Mouse (Mus musculus) forebrain, embryonic 11.5 days (tissue): ENCODE data around the gene Dab2ip. TPM values are rescaled to one million over a fixed set of nuclear protein-coding genes. Genes with fewer than 3 reads are reported as not detected.

Source experiments
- ATAC-seq: fragments of 200-750 bp; cut with Nextera tagmentation; replicated peaks from 2 replicates; pipeline ENCODE4 v1.8.0; 2017; ENCODE audit warnings: moderate TSS enrichment; ENCODE audit not compliant: low FRiP score
- DNase-seq: peaks from one replicate; pipeline ENCODE4 v3.0.0-alpha.2; 2017; ENCODE audit warnings: low spot score
- H3K27ac ChIP-seq: fragments of 300-500 bp; sonication (generic); 2 replicates; pipeline ENCODE4 v1.5.1; 2014; ENCODE audit warnings: low read depth, low read length
- H3K27me3 ChIP-seq: fragments of 300-500 bp; sonication (generic); 2 replicates; pipeline ENCODE4 v1.6.1; 2014; ENCODE audit warnings: mild to moderate bottlenecking, low read length, mixed read lengths; ENCODE audit not compliant: control insufficient read depth, insufficient read depth
- H3K36me3 ChIP-seq: fragments of 300-500 bp; sonication (generic); 2 replicates; pipeline ENCODE4 v1.6.1; 2014; ENCODE audit warnings: mild to moderate bottlenecking, low read length, moderate library complexity, mixed read lengths; ENCODE audit not compliant: control insufficient read depth, insufficient read depth
- H3K4me1 ChIP-seq: fragments of 300-500 bp; sonication (generic); replicated peaks from 2 replicates; pipeline ENCODE4 v1.6.1; 2014; ENCODE audit warnings: low read length, mixed read lengths; ENCODE audit not compliant: control insufficient read depth, insufficient read depth
- H3K4me2 ChIP-seq: fragments of 300-500 bp; sonication (generic); 2 replicates; pipeline ENCODE4 v1.6.1; 2014; ENCODE audit warnings: low read depth, mild to moderate bottlenecking, low read length, moderate library complexity, mixed read lengths; ENCODE audit not compliant: severe bottlenecking
- H3K4me3 ChIP-seq: fragments of 300-500 bp; sonication (generic); 2 replicates; pipeline ENCODE4 v1.5.1; 2014; ENCODE audit warnings: low read depth, low read length
- H3K9ac ChIP-seq: fragments of 300-500 bp; sonication (generic); 2 replicates; pipeline ENCODE4 v1.6.1; 2014; ENCODE audit warnings: low read length
- H3K9me3 ChIP-seq: fragments of 300-500 bp; sonication (generic); 2 replicates; pipeline ENCODE4 v1.6.1; 2016; ENCODE audit warnings: low read length, mixed read lengths; ENCODE audit not compliant: control insufficient read depth
- WGBS: fragments of 180-500 bp; shearing (Covaris S2); extraction: QIAGEN DNeasy Blood & Tissue Kit; methylation state at CpG from one replicate; pipeline ENCODE4 v1.1.7; 2014; 5-methylcytosine and 5-hydroxymethylcytosine counted together
- polyA plus RNA-seq: library from polyadenylated mRNA; unstranded; fragments of >200 nt; fragmentation: Nextera tagmentation; extraction: Ambion mirVana; gene quantifications from 2 replicates; pipeline ENCODE4 v1.2.1, GENCODE M21; 2014

Gene Dab2ip
- polyA plus RNA-seq, 1 experiment from 2014 or later: 51.5 TPM

DNA sequence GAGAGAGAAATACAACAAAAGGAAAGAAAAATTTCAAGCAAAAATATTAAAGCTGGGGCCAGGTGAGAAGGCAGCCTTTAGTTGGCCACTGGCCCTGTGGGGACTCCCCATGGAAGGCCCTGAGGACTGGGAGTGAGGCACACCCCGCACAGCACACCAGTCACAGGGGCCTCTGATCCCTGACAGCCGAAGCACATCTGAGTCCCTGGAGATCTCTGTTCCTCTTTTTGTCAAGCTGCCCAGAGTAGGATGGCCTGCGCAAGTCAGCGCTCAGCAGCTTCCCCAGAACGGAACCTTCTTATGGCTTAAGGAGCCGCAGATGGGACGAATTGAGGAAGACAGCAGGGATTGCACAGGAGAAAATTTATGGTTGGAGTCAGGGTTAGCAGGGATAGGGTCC, 198.4 kb downstream of the Dab2ip start:
- ATAC-seq (no peak), DNase-seq (no peak)
- no peak overlapping the region for H3K27ac ChIP-seq
- no peaks in the 10 kb centered on the region for H3K36me3 ChIP-seq
- H3K4me1 ChIP-seq: no peaks in the 10 kb centered on the region
- no peaks in the 10 kb centered on the region for H3K9me3 ChIP-seq
- WGBS: 91% methylated on average over 7 of the region's 7 CpGs
- no peaks in the 10 kb centered on the region for H3K27me3 ChIP-seq
- H3K4me3 ChIP-seq: no peak overlapping the region
- H3K9ac ChIP-seq: no peak overlapping the region
- H3K4me2 ChIP-seq: no peak overlapping the region

DNA sequence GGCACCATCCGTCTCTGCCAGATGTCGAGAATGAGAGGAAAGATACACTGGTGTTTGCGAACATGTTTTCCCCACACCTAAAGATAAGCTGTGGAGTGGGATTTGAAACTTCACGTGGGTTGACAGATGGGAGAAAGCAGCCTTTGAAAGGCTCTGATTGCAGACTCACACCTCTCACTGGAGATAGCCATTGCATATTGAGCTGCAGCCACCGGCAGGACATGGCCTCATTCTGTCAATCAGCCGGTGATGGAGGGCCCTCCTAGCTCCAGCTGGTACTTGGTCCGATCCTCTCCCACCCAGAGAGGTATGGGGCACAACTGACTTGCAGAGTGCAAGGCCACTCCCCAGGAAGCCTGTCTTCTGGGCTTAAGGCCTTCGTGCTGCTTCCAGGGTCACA, 202.3 kb downstream of the Dab2ip start:
- Histone ChIP-seq H3K9me3 (no peaks in the 10 kb centered on the region), H3K36me3 (no peaks in the 10 kb centered on the region), H3K4me3 (no peak overlapping the region), H3K4me1 (no peaks in the 10 kb centered on the region), H3K9ac (no peak overlapping the region), H3K27me3 (no peaks in the 10 kb centered on the region), H3K4me2 (no peak overlapping the region), H3K27ac (no peak overlapping the region)
- no peak for DNase-seq
- no peak for ATAC-seq
- 74% methylated on average over 8 of the region's 8 CpGs for WGBS

DNA sequence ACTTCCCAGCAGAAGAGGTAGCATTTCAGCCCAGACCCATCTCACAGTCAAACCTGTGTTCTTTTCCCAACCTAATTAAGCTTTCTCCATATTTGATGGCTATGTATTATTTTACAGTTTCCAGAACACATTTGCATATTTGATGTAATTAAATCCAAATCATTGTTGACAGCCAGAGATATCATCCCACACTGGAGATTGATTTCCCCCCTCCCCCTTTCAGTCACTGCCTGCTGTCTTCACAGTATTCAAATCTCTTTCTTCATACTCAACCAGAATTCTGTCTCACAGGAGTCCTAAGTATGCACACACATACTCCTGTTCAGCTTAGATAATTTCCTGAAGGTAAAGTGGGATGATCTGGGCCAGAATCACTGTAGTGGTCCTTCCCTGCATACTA, 202.8 kb downstream of the Dab2ip start:
- Histone ChIP-seq H3K4me3 (no peak overlapping the region), H3K9ac (no peak overlapping the region), H3K36me3 (no peaks in the 10 kb centered on the region), H3K4me2 (no peak overlapping the region), H3K9me3 (no peaks in the 10 kb centered on the region), H3K27ac (no peak overlapping the region), H3K27me3 (no peaks in the 10 kb centered on the region), H3K4me1 (no peaks in the 10 kb centered on the region)
- DNase-seq (no peak), ATAC-seq (no peak)

DNA sequence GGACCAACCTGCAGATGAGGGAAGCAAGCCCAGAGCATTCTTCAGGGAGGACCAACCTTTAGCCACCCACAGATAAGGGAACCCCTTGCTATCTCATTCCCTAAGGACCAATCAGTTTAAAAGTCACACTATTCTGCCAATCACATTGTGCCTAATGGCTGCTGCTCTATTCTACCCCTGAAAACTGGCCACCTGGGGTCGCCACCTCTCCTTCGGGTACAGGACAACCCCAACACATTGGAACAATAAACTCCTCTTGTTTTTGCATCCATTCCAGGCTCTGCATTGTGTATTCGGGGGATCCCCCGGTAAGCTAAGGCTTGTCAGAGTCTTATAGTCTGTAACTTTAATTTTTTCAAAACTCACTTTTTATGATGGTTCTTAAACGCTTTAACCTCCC, 203.4 kb downstream of the Dab2ip start:
- DNase-seq (no peak), ATAC-seq (no peak)
- Histone ChIP-seq H3K4me3 (no peak overlapping the region), H3K36me3 (no peaks in the 10 kb centered on the region), H3K27ac (no peak overlapping the region), H3K9me3 (no peaks in the 10 kb centered on the region), H3K4me1 (no peaks in the 10 kb centered on the region), H3K9ac (no peak overlapping the region), H3K4me2 (no peak overlapping the region), H3K27me3 (no peaks in the 10 kb centered on the region)
- WGBS: 90% methylated on average over 5 of the region's 5 CpGs

DNA sequence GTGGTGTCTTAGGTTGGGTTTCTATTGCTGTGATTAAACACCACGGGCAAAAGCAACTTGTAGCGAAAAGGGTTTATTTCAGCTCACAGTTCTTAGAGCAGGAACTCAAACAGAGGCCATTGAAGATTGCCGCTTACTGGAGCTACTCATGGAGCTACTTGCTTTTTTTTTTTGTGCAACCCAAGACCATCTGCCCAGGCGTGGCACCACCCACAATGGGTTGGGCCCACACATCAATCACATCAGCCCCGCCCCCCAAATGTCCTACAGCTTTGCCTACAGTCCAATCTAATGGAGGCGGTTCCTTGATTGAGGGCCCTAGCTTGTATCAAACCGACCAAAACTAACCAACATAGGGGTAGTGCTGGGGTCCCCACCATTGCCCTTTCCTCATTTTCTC, 205.8 kb downstream of the Dab2ip start:
- Histone ChIP-seq H3K4me3 (no peak overlapping the region), H3K27me3 (no peaks in the 10 kb centered on the region)
- 90% methylated on average over 7 of the region's 7 CpGs for WGBS

DNA sequence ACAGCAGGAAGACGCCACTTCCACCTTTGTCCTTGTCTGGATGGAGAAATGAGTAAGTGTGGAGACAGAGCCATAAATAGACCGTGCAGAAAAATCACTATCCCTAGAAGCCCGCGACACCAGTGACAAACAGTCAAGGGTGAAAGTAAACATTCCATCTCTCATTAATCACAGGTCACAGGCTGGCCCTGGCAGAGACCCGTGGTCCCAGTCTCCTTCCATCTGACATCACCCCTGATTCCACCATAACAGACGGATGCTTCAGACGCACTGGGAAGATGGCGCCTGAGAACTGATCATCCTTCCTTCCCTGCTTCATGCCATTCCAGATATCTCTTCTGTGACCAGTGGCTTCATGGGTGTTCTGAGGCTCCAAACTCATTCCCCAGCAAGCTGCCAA, 206.3 kb downstream of the Dab2ip start:
- 90% methylated on average over 8 of the region's 8 CpGs for WGBS
- Histone ChIP-seq H3K27ac (no peak overlapping the region), H3K27me3 (no peaks in the 10 kb centered on the region), H3K4me2 (no peak overlapping the region), H3K36me3 (no peaks in the 10 kb centered on the region), H3K4me1 (no peaks in the 10 kb centered on the region), H3K4me3 (no peak overlapping the region), H3K9me3 (no peaks in the 10 kb centered on the region), H3K9ac (no peak overlapping the region)
- DNase-seq (no peak), ATAC-seq (no peak)

More for the DNA sequence above, 205.8 kb downstream of the Dab2ip start:
- DNase-seq (no peak), ATAC-seq (no peak)
- no peaks in the 10 kb centered on the region for H3K9me3 ChIP-seq
- H3K9ac ChIP-seq: no peak overlapping the region
- H3K4me2 ChIP-seq: no peak overlapping the region
- no peak overlapping the region for H3K27ac ChIP-seq
- H3K4me1 ChIP-seq: no peaks in the 10 kb centered on the region
- no peaks in the 10 kb centered on the region for H3K36me3 ChIP-seq

DNA sequence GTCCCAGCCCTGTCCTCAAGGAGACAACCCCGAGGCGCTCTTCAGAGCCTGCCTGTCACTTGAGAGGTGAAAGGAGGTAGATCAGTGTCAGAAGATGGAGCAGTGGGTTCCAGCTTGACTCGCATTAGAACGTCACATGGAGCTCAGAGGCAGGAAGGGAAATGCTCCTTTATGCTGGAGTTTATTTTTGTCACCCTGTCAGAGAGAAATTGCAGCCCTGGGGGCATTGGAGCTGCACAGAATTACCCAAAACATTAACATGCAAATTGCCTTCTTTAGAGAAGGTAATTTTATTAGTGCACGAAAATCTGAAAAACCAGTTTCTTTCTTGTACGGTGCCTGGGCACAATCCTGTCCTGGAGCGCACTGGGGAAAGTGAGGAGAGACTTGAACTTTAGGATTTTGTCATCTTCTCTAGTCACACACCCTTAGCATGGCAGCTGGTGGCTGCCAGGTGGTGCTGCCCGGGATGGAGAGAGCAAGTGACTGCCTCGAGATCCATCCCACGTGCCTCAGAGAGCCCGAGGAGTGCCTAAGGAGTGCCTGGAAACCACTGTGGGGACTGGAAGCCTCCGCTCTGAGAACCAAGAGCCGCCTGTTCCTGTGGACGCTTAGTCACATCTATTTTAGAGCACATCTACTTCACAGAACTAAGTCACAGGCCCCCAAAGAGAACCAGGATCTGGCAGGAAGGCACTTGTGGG, 209.9 kb downstream of the Dab2ip start:
- no peak for DNase-seq

DNA sequence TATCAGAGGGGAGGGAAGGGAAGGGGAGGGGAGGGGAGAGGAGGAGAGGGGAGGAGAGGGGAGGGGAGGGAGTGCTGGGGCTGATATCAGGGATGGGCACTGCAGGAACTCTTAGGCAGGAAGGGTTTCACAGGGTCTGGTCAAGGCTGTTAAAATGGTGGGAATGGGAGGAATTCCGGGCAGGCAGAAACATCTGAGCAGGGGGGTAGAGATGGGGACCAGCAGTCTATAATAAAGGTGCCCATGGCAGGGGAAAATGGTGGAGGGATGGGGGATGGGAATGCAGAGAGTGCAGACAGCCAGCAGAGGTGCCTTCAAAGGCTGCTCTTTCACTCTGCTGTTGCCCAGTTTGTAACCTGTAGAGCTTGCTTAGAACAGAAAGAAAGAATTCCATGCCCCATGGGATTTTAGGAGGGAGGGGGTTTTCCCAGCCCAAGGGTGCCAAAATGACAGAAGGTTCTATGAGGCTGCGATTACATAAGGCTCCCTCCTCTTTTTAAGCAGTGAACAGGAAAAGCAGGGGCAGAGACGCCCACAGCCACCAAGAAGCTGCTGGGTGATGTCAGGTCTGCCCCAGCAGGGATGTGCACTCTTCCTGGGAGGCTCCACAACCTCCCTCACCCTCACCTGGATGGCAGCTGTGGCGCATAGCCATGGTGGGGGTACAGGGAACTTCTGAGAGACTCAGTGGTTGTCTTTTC, 210.6 kb downstream of the Dab2ip start:
- H3K9me3 ChIP-seq: no peaks in the 10 kb centered on the region
- no peaks in the 10 kb centered on the region for H3K27me3 ChIP-seq
- H3K4me1 ChIP-seq: no peaks in the 10 kb centered on the region
- H3K27ac ChIP-seq: no peak overlapping the region
- no peak for DNase-seq
- no peak overlapping the region for H3K4me2 ChIP-seq
- no peak for ATAC-seq
- no peak overlapping the region for H3K9ac ChIP-seq
- WGBS: 43% methylated on average over 4 of the region's 4 CpGs
- no peak overlapping the region for H3K4me3 ChIP-seq
- H3K36me3 ChIP-seq: no peaks in the 10 kb centered on the region

More for the DNA sequence above, 209.9 kb downstream of the Dab2ip start:
- Histone ChIP-seq H3K4me2 (no peak overlapping the region), H3K27ac (no peak overlapping the region), H3K9ac (no peak overlapping the region), H3K27me3 (no peaks in the 10 kb centered on the region), H3K36me3 (no peaks in the 10 kb centered on the region), H3K4me3 (no peak overlapping the region), H3K4me1 (no peaks in the 10 kb centered on the region), H3K9me3 (no peaks in the 10 kb centered on the region)
- 44% methylated on average over 14 of the region's 14 CpGs for WGBS
- ATAC-seq: no peak; the same call in 1 of the 2 replicates

DNA sequence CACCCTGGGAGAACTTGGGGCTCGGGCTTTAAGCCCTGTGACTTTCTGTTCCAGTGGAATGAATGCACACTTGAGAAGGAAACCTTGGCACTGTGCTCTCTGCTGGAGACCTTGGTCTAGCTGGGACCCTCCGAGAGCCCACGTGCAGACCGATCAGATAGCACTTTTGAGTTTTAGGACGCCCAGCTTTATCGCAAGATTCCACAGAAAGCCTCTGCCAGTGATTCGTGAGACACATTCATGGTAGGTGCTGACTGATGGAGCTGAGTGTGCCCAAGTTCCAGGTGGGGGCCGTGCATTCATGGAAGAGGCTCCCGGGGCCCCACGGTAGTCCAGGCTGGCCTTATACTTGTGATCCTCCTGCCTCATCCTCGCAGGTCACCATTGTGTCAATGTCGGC, 211.3 kb downstream of the Dab2ip start:
- no peak for ATAC-seq
- Histone ChIP-seq H3K4me3 (no peak overlapping the region), H3K36me3 (no peaks in the 10 kb centered on the region), H3K4me2 (no peak overlapping the region), H3K27ac (no peak overlapping the region), H3K27me3 (no peaks in the 10 kb centered on the region), H3K4me1 (no peaks in the 10 kb centered on the region), H3K9me3 (no peaks in the 10 kb centered on the region), H3K9ac (no peak overlapping the region)
- 84% methylated on average over 12 of the region's 12 CpGs for WGBS
- DNase-seq: no peak
